Mouse (Mus musculus) layer of hippocampus, adult 8-10 months (tissue): ENCODE measurements around the gene Agap1. TPM values are rescaled to one million over a fixed set of nuclear protein-coding genes. Genes with fewer than 3 reads are reported as not detected.

Source experiments
- DNase-seq, 2 experiments: peaks; one replicate each; pipeline ENCODE4 v3.0.0; 2022; ENCODE audit warnings: low spot score in 2 of 2
- total RNA-seq, 4 experiments: library from RNA; stranded (reverse); gene quantifications; 2 replicates each; pipeline ENCODE4 v1.2.4; 2022

The Agap1 gene
- total RNA-seq, 4 experiments from 2014 or later = 235 to 308 (median 283) TPM

DNA sequence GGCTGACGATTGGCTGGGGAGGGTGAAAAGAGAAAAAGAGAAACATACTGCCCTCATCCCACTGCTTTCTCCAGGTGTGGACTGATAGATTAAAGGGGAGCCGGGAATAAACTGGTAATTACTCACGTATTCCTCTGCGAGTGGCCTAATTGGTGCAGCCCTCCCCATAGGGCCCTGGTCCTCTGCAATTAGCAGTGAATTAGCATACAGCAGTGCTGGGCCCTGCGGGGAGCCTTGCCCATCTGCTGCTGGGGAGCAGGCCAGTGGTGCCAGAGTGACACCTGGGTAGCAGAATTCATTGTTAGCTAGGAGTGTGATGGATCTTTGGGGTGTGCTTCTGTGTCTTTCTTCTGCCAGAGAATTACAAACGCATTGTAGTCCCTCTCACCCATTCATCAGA is 87.9 kb downstream of the Agap1 start:
- DNase-seq = no peak

DNA sequence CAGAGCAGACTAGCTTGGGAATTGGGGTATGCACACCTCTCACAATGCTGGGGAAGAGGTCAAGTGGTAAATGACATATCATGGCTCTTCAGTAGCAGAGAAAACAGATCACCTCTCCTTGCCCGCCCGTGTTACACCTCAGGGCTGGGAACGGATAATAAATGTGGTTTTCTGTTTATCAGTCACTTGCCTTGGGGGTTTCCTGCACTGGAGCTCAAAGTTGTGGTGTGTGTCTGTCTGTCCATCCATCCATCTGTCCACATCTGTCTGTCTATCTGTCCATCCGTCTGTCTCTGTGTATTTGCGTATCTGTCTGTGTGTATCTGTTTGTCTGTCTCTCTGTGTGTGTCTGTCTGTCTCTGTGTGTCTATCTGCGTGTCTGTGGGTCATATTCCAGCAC is 88.7 kb downstream of the Agap1 start:
- no peak for DNase-seq

DNA sequence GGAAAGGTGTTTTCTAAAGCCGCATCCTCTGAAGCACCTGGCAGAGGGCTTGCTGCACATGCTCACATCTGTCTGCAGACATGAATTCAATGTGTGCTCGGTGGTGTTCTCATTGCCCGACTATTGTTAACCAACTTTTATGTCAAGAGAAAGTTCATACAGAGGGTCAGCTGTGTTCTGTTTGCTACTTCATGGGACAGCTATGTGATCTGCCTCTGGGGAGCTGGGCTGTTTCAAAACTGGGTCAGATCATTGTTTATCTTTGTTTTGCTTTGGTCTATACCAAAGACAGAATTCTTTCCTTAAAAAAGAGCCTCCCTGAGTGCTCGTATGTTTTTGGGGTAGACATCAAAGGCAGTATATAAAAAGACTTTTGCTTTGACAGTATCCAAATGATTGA is 89.5 kb downstream of the Agap1 start:
- no peak for DNase-seq

DNA sequence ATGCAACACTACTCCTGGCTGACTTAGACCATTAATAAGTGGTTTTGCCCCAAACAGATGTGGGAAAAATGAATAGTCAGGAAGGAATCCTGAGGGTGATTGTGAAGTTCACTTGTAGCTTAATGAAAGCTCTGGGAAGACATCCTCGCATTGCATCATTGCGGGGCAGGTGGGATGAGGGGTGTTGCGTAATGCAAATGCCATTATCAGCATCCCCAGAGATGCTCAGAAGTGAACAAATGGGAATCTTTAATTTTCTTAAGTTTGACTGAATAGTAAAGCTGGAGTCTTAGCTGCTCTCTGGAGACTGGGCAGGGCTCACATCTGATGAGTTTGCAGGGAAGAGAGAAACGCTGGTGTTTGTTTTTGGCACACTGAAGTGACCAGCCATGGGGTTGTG is 90.5 kb downstream of the Agap1 start:
- no peak for DNase-seq

DNA sequence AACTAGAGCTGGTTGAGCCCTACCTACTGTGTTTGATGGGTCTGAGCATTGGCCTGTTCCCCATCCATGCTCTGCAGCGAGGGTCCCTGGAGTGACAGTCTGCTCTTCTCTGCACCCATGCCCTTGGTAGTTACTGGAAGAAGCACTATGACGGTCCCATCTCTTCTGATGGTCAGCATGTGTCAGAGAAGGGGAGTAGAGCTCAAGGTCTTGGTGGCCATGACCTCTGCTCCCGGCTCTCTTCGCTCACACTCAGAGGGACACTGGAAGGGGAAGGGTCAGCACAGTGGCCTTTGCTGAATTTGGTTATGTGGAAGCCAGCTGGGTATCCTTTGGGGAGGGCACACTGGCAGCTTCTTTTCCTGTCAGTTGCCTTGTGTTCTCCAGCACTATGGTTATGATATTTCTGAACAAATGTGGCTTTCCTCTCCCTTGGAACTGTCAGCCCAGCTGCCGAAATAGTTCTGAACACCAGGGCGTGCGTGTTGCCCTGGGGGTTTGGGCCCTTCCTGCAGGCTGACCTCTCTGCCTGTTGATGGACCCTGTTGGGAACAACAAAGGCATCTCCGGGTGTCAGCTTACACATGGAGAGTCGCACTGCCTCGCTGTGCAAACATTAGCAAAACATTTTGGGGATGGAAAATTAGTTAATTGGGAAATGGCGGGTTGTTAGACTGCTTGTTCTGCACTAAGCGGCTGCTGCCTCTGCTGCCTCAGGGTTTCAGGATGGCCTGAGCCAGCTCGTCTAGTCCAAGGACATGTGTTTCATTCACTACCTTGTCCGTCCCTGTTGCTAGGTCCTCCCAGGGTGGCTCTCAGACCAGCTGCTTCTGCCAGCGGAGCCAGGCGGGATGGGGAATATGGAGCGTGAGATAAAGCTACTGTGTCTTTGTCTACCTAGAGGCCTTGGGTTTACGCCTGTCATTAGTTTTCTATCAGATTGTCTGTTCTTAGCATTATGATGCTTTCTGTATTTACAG is 93.2 kb downstream of the Agap1 start:
- DNase-seq = no peak

DNA sequence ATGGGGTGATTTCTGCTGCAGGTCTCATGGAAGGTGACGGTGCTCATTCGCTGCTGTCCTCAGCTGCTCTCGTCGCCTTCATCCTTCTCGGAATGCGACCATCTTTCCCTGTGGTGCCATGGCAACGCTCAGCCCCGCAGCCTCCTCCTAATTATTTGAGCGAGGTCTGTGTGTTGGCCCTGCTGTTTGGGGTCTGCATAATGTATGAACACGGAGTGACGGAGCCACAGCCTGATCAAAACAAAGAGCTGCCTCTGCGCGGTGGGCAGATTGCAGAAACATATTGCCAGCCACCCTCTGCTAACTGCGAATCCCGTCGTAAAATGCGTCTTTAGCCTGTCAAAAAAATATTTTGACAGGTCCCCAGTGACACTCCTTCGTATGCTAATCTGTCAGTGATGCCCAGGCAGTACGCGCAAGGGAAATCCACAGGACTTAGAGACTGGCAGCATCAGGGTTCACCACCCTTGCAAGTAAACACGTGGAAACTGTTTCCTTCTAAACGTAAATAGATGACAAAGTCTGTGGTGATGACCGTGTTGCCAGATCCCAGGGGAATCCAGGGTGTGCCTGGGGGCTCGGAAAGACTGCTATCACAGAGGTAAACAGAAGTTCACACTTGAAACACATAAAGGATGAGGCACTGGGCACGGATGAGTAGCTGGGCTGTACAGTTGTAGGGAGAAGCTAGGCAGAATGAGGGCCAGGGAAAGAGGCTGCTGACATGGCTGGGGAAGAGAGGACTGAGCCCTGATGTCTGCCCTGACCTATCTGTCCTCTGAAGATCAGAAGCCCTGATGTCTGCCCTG is 95.7 kb downstream of the Agap1 start:
- DNase-seq = peak; percentile 34 to 56

DNA sequence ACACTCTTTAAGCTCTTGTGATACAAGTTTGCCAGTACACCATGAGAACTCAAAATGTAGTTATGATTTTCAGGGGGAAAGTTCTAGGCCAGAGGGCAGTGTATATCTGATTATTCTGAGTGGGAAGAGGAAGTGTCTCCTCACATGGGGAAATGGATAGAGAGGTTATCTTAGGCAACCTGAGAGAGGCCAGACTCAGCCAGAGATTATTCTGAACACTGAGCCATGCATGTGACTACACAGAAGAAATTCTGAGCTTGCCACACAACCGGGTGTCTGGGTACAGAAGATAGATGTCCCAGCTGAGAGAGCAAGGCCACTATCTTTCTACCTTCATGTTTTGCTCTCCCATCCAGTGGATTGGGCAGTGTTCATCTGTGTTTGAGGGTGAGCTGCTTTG is 97.9 kb downstream of the Agap1 start:
- no peak for DNase-seq

DNA sequence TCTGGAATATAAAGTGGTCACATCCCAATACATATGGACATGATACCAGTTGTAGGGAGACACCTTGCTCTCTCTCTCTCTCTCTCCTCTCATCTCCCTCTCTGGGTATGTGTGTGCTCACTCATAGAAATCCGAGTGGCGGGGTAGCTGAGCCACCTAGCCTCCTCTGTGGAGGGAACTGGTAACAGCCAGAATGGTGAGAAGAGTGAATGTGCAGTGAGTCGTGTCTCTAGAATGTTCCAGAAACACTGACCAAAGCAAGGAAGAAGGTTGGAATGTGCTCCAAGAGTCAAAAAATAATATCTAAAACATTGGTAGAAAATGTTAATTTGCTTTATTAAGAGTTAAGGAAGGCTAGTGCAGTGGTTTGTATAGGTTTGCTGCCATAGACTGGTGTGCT is 99.2 kb downstream of the Agap1 start:
- no peak for DNase-seq

DNA sequence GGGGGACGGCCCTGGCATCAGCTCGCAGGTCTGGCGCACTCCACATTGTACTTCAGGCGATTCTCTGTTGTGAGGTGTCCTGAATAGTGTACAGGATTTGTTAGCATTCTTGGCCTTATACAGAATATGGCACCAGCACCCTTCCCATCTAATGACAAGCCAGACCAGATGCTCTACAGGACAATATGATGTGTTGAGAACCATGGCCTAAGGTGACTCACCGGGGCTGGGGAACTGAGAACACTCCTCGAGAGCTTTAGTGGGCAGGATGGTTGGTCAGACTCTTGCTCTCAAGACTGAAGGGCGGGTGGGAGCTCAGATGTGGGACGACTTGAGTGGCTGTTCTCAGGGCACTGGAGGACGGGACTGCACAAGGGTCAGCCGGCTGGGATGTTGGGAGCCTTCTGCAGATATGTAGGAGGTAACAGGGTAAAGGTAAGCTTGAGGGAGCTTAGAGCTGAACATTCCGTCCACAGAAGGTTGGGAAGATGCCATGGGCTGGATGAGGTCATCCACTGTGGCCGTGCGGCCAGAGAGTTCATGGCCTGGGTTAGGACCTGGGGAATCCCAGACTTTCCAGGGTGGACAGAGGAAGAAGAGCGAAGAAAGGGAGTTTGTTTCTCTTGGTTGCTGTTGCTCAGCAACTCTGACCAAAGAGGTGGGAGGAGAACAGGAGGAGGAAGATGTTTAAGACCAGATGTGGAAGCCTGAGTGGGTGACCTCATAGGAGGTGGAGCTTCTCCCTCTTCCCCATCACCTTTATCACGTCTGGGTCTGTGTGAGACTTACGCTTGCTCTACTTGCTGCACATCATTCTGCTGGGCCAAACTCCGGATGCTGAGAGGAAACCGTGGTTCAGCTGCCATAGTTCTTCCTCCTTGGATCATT is 100.6 kb downstream of the Agap1 start:
- no peak for DNase-seq

DNA sequence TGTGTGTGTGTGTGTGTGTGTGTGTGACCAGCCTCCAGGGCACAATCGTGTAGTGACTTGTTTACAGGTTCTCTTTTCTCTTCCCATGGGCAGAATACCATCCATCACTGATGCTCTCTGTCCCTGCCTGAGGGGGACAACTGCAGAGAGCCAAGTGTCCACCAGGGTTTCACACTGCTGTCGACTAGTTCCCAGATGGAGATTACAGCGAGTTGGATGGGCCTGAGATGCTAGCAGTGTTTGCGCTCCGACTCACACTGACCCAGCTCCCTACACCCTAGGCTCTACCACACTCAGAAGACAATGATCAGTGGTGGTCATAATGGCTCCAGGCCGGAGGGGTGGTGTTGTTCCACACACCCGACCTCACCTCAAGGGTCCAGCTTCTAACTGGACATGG is 101.4 kb downstream of the Agap1 start:
- DNase-seq = no peak

DNA sequence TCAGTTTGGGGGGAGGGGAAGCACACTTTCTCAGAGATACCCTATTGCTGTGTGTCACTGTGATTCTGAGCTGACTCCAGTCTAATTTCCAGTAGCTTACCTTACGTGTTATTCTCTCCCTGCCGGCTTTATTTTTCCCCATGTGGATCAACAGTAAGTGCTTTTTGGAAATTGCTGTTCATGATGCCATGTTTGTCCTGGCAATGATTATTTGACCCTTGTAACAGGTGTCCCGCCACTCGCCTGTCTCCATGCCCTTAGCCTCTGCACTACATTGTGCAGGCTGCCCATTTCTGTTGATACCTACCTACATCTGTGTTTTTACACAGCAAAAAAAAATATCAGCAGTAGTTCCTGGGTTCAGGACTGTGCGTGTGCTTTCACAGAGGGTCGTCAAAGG is 102.8 kb downstream of the Agap1 start:
- no peak for DNase-seq

DNA sequence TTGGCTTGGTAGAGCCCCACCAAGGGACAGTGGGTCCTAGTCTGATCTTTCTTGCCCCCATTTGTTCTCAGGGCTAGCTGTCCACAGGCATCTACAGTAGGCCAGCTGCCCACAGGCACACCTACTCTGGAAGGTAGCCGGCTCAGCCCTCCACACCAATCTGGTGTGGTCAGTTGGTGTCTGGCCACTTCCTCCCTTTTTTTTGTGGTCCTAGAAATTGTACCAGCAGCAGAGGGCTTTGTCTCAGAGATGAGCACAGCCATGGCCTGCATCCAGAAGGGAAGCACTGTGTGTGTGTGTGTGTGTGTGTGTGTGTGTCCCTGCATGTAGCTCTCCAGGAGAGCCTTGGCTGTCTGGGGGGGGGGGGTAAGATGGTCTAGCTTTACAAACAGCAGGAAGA is 103.5 kb downstream of the Agap1 start:
- no peak for DNase-seq

DNA sequence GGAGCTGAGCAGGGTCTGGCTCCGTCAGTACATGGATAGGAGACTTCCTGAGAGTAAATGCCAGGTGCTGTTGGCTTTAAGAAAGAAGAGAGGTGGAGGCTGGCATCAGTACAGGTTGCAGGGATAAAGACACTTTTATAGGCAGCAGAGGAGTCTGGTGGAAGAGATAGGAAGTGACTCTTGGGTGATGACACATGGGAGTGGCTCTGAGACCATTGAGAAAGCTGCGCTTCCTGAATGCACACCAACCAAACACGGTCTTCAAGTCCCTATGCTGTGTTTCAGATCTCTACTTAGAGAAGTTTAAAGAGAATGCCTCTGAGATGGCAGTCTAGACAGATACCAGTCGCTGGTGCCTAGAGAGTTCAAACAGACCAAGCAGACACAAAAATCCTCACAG is 108.8 kb downstream of the Agap1 start:
- DNase-seq = no peak

DNA sequence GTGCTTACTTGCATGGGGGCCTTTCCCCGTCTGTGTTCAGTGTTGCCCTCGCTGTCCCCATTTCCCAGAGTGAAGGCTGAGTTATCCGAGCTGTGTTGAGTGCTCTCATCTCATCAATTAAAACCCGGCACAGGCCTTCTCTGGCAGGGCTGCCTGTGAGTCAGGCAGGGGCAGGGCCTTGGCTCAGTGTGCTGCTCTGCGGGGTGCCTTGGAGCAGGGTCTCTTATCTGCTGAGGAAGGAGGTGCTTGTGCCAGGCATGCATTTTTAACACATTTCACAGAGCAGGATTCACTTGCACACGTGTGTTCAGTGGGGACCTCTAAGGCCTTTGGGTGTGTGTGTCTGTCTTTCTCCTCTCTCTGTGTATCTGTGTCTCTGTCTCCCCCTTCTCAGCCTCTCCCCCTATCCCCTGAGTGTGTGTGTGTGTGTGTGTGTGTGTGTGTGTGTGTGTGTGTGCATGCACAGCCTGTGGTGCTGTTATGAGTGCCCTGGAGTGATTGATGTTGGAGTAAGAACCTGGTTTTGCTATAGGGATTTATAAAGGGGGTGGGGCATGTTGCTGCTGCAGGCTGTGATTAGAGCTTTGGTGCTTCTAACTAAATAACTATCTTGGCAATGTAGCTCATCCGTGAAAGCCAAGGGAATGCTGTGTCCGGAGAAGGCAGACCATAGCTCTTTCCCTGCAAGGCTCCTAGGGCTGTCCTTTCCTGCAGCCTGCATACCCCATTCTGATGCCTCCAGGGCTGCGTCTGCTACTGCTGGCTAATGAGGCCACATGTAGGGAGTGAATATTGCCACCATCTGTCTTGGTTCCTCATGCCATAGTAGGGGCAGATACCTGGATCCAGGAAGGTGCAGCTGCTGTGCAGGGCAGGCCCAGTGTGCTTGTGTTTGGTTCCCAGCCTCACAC is 112.2 kb downstream of the Agap1 start:
- DNase-seq = no peak

DNA sequence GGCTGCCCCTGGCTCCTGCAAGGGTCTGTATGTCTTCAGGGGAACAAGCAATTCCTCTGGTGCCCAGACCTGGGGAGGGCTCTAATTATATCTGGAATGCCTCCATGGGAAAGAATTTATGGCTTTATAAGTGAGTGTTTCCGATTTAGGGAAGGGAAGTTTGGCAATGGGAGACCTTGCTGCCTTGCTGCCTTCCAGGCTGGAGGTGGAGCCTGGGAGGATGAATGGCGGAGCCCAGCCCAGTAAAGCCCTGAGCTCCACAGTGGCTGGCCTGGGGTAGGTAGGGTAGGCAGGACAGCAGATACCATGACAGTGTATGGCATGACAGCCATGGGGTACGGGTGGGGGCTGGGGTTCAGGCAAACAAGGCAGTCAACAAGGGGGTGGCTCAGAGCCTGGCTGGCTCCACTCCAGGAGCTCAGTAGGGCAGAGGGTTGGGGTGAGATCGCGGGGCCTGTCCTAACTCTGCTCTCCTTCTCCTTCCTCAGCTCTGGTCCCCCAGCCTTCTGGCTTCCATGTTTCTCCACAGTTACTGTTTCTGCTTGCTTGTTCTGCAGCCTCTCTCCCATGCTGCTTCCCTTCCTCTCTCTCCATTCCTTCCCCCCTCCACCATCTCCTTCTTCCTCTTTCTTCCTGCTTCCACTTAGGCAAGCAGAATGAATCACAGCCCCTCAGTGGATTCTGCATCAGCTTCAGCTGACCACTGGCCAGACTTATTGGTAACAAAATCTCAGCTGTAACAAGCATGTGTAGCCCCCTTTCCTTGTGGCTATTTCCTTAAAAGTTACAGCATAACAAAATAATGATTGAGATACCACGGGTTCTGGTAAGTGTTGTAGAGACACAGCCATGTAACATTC is 114.2 kb downstream of the Agap1 start:
- DNase-seq = no peak

DNA sequence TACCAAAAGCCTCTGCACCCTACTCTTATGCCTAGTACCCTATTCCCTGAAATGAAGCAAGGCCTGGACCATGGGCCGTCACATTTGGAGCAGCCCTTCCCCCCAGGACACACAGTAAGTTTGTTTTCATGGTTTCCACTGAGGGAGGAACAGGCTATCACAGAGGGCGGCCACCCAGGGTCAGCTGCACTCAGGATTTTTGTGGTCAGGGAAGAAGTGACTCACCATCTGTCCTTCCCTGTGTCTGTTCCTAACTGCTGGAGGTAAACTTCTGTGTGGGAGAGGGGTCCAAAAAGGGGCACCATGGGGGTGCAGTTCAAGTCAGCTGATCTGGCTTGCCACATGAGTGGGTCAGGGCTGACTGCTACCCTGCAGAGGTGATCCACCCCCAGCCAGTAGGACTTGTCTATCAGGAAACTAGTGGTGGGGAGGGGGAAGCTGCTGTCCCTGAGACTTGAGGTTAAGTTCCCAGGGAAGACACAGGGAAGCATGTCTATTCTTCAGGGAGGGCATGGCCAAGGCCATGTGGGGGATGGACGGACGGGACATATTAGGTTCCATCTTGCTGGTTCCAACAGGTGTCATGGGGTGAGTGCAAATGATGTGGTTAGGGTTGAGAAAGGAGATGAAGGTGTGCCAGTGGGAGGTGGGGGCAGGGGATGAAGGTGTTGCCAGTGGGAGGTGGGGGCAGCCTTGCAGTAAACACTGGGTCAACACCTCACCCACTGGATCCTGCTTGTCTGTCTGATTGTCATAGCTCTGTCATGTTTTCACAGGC is 116.1 kb downstream of the Agap1 start:
- DNase-seq = no peak

DNA sequence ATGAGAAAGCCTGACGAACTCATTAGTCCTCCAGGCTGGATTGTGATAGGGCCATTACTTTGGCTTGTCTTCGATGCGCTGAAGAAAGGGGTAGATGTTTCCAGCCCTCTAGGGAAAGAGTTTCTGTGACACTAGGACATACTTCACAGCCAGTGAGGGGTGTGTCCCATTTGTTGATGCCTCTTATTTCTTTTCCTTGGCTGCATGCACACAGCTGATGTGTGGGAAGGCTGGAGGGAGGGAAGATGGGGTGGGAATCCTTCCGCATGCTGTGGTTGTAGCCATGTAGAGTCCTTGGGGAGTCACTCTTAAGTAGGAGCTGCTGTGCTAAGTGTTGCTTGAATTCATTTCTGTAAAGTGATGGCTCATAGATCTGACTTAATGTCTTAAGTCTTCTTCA is 118.9 kb downstream of the Agap1 start:
- DNase-seq = no peak
